Mouse (Mus musculus): ENCODE results near the gene D16Ertd472e. TPM values are rescaled to one million over a fixed set of nuclear protein-coding genes. Genes with fewer than 3 reads are reported as not detected.

The D16Ertd472e gene
- polyA plus RNA-seq, 1 experiment = 41.7 TPM

DNA sequence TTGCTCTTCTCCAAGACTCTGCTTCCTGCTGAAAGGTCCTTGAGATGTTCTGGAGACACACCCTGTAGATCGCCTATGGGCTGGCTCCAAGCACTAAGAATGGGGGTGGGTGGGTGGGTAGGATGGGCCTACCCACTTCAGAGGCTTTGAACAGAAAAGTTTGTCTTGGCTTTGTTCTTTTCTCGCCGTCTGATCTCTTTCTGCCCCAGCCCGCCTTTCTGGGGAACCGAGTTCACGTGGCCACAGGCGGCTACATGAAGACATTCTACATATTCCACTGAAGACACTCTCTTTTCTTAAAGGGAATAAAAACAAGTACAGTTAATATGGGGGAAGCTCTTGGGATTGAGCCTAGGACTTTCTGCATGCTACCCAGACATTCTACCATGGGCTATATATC, 19.3 kb upstream of the D16Ertd472e start:
- Histone ChIP-seq H3K4me3 (ENCODE audit: control insufficient read depth, low read depth, low read length) (no peak overlapping the region), H3K27me3 (ENCODE audit: control insufficient read depth, insufficient read depth, low read length) (no peaks in the 10 kb centered on the region), H3K36me3 (ENCODE audit: control insufficient read depth, insufficient read depth, low read length) (no peaks in the 10 kb centered on the region), H3K4me1 (ENCODE audit: control insufficient read depth, insufficient read depth, low read length) (no peaks in the 10 kb centered on the region), H3K27ac (ENCODE audit: control insufficient read depth, insufficient read depth, low read depth, low read length) (no peak overlapping the region)
- TF ChIP-seq POLR2A (IDR thresholded peaks at IDR 0.05; ENCODE audit: control insufficient read depth, low read depth, low read length) = no peak
- TF ChIP-seq CTCF (IDR thresholded peaks at IDR 0.05; ENCODE audit: control insufficient read depth, insufficient read depth, insufficient replicate concordance, low read depth, low read length) = no peak

- H3K4me1 ChIP-seq (ENCODE audit: control insufficient read depth, insufficient read depth, low read length) = no peaks in the 10 kb centered on the region
- H3K27me3 ChIP-seq (ENCODE audit: control insufficient read depth, insufficient read depth, low read length) = no peaks in the 10 kb centered on the region
- no peak for TF ChIP-seq POLR2A (IDR thresholded peaks at IDR 0.05; ENCODE audit: control insufficient read depth, low read depth, low read length)
- TF ChIP-seq CTCF (IDR thresholded peaks at IDR 0.05; ENCODE audit: control insufficient read depth, insufficient read depth, insufficient replicate concordance, low read depth, low read length) = no peak
- H3K36me3 ChIP-seq (ENCODE audit: control insufficient read depth, insufficient read depth, low read length) = no peaks in the 10 kb centered on the region
- no peak overlapping the region for H3K27ac ChIP-seq (ENCODE audit: control insufficient read depth, insufficient read depth, low read depth, low read length)
- H3K4me3 ChIP-seq (ENCODE audit: control insufficient read depth, low read depth, low read length) = no peak overlapping the region
Observed at GRCm38 (mm10) chr16:78594154-78594553, 17.6 kb upstream of the D16Ertd472e start.

DNA sequence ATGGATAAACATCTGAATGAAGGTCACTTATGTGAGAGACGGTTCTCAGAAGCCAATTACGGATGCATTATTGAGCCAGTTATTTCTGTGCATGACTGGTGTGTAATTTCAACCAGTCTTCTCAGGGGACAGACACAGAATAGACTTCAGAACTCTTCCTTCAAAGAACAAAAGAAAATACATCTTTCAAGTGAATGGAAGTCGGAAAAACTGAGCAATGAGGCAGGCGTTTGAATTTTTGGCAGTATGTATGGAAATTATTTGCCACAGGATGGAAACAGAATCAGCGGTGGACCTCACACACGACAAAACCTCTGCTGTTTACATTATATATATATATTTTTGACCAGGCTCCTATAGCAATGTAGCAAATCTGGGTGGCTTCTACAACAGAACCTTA, 14.6 kb upstream of the D16Ertd472e start:
- TF ChIP-seq CTCF (IDR thresholded peaks at IDR 0.05; ENCODE audit: control insufficient read depth, insufficient read depth, insufficient replicate concordance, low read depth, low read length) = no peak
- TF ChIP-seq POLR2A (IDR thresholded peaks at IDR 0.05; ENCODE audit: control insufficient read depth, low read depth, low read length) = no peak
- H3K4me1 ChIP-seq (ENCODE audit: control insufficient read depth, insufficient read depth, low read length) = no peaks in the 10 kb centered on the region
- no peak overlapping the region for H3K27ac ChIP-seq (ENCODE audit: control insufficient read depth, insufficient read depth, low read depth, low read length)
- no peaks in the 10 kb centered on the region for H3K27me3 ChIP-seq (ENCODE audit: control insufficient read depth, insufficient read depth, low read length)
- no peaks in the 10 kb centered on the region for H3K36me3 ChIP-seq (ENCODE audit: control insufficient read depth, insufficient read depth, low read length)
- no peak overlapping the region for H3K4me3 ChIP-seq (ENCODE audit: control insufficient read depth, low read depth, low read length)

- no peaks in the 10 kb centered on the region for H3K4me1 ChIP-seq (ENCODE audit: control insufficient read depth, insufficient read depth, low read length)
- H3K36me3 ChIP-seq (ENCODE audit: control insufficient read depth, insufficient read depth, low read length) = no peaks in the 10 kb centered on the region
- no peaks in the 10 kb centered on the region for H3K27me3 ChIP-seq (ENCODE audit: control insufficient read depth, insufficient read depth, low read length)
- H3K4me3 ChIP-seq (ENCODE audit: control insufficient read depth, low read depth, low read length) = no peak overlapping the region
- no peak overlapping the region for H3K27ac ChIP-seq (ENCODE audit: control insufficient read depth, insufficient read depth, low read depth, low read length)
- TF ChIP-seq CTCF (IDR thresholded peaks at IDR 0.05; ENCODE audit: control insufficient read depth, insufficient read depth, insufficient replicate concordance, low read depth, low read length) (no peak), POLR2A (IDR thresholded peaks at IDR 0.05; ENCODE audit: control insufficient read depth, low read depth, low read length) (no peak)
Observed at GRCm38 (mm10) chr16:78588821-78589220, 12.3 kb upstream of the D16Ertd472e start.

- Histone ChIP-seq H3K27me3 (ENCODE audit: control insufficient read depth, insufficient read depth, low read length) (no peaks in the 10 kb centered on the region), H3K27ac (ENCODE audit: control insufficient read depth, insufficient read depth, low read depth, low read length) (no peak overlapping the region), H3K36me3 (ENCODE audit: control insufficient read depth, insufficient read depth, low read length) (no peaks in the 10 kb centered on the region), H3K4me1 (ENCODE audit: control insufficient read depth, insufficient read depth, low read length) (no peaks in the 10 kb centered on the region), H3K4me3 (ENCODE audit: control insufficient read depth, low read depth, low read length) (no peak overlapping the region)
- TF ChIP-seq POLR2A (IDR thresholded peaks at IDR 0.05; ENCODE audit: control insufficient read depth, low read depth, low read length) (no peak), CTCF (IDR thresholded peaks at IDR 0.05; ENCODE audit: control insufficient read depth, insufficient read depth, insufficient replicate concordance, low read depth, low read length) (no peak)
Observed at GRCm38 (mm10) chr16:78586621-78587020, 10.1 kb upstream of the D16Ertd472e start.

- Histone ChIP-seq H3K4me3 (ENCODE audit: control insufficient read depth, low read depth, low read length) (no peak overlapping the region), H3K4me1 (ENCODE audit: control insufficient read depth, insufficient read depth, low read length) (no peaks in the 10 kb centered on the region), H3K27me3 (ENCODE audit: control insufficient read depth, insufficient read depth, low read length) (no peaks in the 10 kb centered on the region), H3K27ac (ENCODE audit: control insufficient read depth, insufficient read depth, low read depth, low read length) (no peak overlapping the region), H3K36me3 (ENCODE audit: control insufficient read depth, insufficient read depth, low read length) (no peaks in the 10 kb centered on the region)
- TF ChIP-seq POLR2A (IDR thresholded peaks at IDR 0.05; ENCODE audit: control insufficient read depth, low read depth, low read length) (no peak), CTCF (IDR thresholded peaks at IDR 0.05; ENCODE audit: control insufficient read depth, insufficient read depth, insufficient replicate concordance, low read depth, low read length) (no peak)
Observed at GRCm38 (mm10) chr16:78585664-78586397, 9.3 kb upstream of the D16Ertd472e start.

GRCm38 (mm10) chr16:78585163-78585562, 8.7 kb upstream of the D16Ertd472e start:
- H3K27me3 ChIP-seq (ENCODE audit: control insufficient read depth, insufficient read depth, low read length) = no peaks in the 10 kb centered on the region
- no peak overlapping the region for H3K4me3 ChIP-seq (ENCODE audit: control insufficient read depth, low read depth, low read length)
- TF ChIP-seq CTCF (IDR thresholded peaks at IDR 0.05; ENCODE audit: control insufficient read depth, insufficient read depth, insufficient replicate concordance, low read depth, low read length) (no peak), POLR2A (IDR thresholded peaks at IDR 0.05; ENCODE audit: control insufficient read depth, low read depth, low read length) (no peak)
- no peaks in the 10 kb centered on the region for H3K4me1 ChIP-seq (ENCODE audit: control insufficient read depth, insufficient read depth, low read length)
- H3K36me3 ChIP-seq (ENCODE audit: control insufficient read depth, insufficient read depth, low read length) = no peaks in the 10 kb centered on the region
- no peak overlapping the region for H3K27ac ChIP-seq (ENCODE audit: control insufficient read depth, insufficient read depth, low read depth, low read length)
